Mouse (Mus musculus): Measurements from ENCODE around the gene Negr1. TPM values are rescaled to one million over a fixed set of nuclear protein-coding genes. Genes with fewer than 3 reads are reported as not detected.

Gene Negr1
- polyA plus RNA-seq, 1 experiment from 2014 or later, result 5.9 TPM

GRCm38 (mm10) chr3:156560766-156561165 lies 828 bp upstream of the Negr1 start:
- Histone ChIP-seq H3K36me3 (ENCODE audit: insufficient read depth, low read length) (no peaks in the 10 kb centered on the region), H3K9ac (ENCODE audit: low read depth, low read length) (peak overlapping the region; percentile 44; the same call in 1 of the 2 replicates), H3K4me2 (ENCODE audit: low read length) (peak overlapping the region; percentile 64), H3K27ac (0 out of 2 replicates have a peak overlapping the region, but pooled peaks have one; percentile 39), H3K9me3 (replicated peaks; ENCODE audit: low read length) (no peaks in the 10 kb centered on the region), H3K27me3 (ENCODE audit: insufficient read depth, low read length) (no peaks in the 10 kb centered on the region), H3K4me3 (replicated peaks; ENCODE audit: low read depth, low read length) (peak overlapping the region; percentile 60), H3K4me1 (replicated peaks; ENCODE audit: insufficient read depth, low read length) (peaks cover 5% of the 10 kb centered on the region; the same call in 1 of the 2 replicates)
- WGBS, result under 1% methylated on average over 26 of the region's 27 CpGs
- DNase-seq (ENCODE audit: low spot score) (peak; percentile 93), ATAC-seq (replicated peaks; ENCODE audit: low FRiP score, low read depth) (peak; percentile 84)
- no peak for TF ChIP-seq CTCF (IDR thresholded peaks at IDR 0.05; ENCODE audit: low read depth)

DNA sequence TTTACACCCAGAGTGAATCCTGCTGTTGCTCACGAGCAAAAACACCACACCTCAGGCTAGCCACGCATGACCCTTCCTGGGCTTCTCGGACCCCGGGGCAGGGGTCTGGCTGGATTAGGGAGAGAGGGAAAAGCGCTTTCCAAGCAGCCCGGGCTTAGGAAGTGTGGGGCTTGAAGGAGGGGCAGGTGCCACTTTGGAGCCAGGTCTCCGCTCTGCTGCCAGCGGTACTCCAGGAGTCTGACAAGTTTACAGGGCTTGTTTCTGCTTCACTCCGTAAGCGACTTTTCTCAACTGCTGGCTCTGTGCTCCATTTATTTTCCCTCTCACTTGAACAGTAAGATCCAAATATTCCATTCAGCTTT lies 811 bp downstream of the Negr1 start:
- Histone ChIP-seq H3K4me2 (ENCODE audit: low read length) (peak overlapping the region; percentile 64), H3K9ac (ENCODE audit: low read depth, low read length) (0 out of 2 replicates have a peak overlapping the region, but pooled peaks have one; percentile 46), H3K9me3 (replicated peaks; ENCODE audit: low read length) (no peaks in the 10 kb centered on the region), H3K4me3 (replicated peaks; ENCODE audit: low read depth, low read length) (peak overlapping the region; percentile 60), H3K4me1 (replicated peaks; ENCODE audit: insufficient read depth, low read length) (peaks cover 5% of the 10 kb centered on the region; the same call in 1 of the 2 replicates), H3K27ac (no peak overlapping the region), H3K36me3 (ENCODE audit: insufficient read depth, low read length) (no peaks in the 10 kb centered on the region), H3K27me3 (ENCODE audit: insufficient read depth, low read length) (no peaks in the 10 kb centered on the region)
- DNase-seq (ENCODE audit: low spot score) (no peak), ATAC-seq (replicated peaks; ENCODE audit: low FRiP score, low read depth) (no peak)
- 0% methylated on average over 10 of the region's 10 CpGs for WGBS
- TF ChIP-seq CTCF (IDR thresholded peaks at IDR 0.05; ENCODE audit: low read depth), result no peak

- H3K9me3 ChIP-seq (replicated peaks; ENCODE audit: low read length), result no peaks in the 10 kb centered on the region
- H3K4me3 ChIP-seq (replicated peaks; ENCODE audit: low read depth, low read length), result peak overlapping the region; percentile 60; the same call in 1 of the 2 replicates
- H3K4me1 ChIP-seq (replicated peaks; ENCODE audit: insufficient read depth, low read length), result peaks cover 5% of the 10 kb centered on the region; the same call in 1 of the 2 replicates
- peak; percentile 76 for DNase-seq (ENCODE audit: low spot score)
- no peaks in the 10 kb centered on the region for H3K36me3 ChIP-seq (ENCODE audit: insufficient read depth, low read length)
- WGBS, result 3% methylated on average over 2 of the region's 2 CpGs
- no peak for TF ChIP-seq CTCF (IDR thresholded peaks at IDR 0.05; ENCODE audit: low read depth)
- H3K27me3 ChIP-seq (ENCODE audit: insufficient read depth, low read length), result no peaks in the 10 kb centered on the region
- no peak overlapping the region for H3K27ac ChIP-seq
- peak overlapping the region; percentile 64 for H3K4me2 ChIP-seq (ENCODE audit: low read length)
- H3K9ac ChIP-seq (ENCODE audit: low read depth, low read length), result no peak overlapping the region
- peak; percentile 31 for ATAC-seq (replicated peaks; ENCODE audit: low FRiP score, low read depth)
Measured at GRCm38 (mm10) chr3:156562796-156563195, 1.2 kb downstream of the Negr1 start.

DNA sequence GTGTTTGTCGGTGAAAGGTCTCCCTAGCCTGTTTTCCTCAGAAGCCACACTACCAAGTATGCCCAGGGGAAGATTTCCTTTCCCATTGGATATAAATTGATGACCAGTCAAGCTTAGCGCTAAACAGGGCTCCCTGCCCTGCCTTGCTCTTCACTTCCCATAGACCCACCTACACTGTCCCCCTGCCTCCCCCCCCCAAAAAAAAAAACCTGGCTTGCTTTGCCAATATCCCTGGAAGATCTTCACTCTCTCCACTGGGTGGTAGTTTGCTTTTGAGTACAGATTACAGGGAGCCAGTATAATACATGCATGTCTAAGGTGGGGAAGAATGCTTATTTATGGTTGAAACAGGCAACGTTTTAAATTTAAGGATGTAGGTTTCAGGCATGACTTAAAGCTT lies 1.8 kb downstream of the Negr1 start:
- 9% methylated on average over 3 of the region's 3 CpGs for WGBS
- Histone ChIP-seq H3K4me2 (ENCODE audit: low read length) (peak overlapping the region; percentile 64), H3K9ac (ENCODE audit: low read depth, low read length) (no peak overlapping the region), H3K9me3 (replicated peaks; ENCODE audit: low read length) (no peaks in the 10 kb centered on the region), H3K4me3 (replicated peaks; ENCODE audit: low read depth, low read length) (0 out of 2 replicates have a peak overlapping the region, but pooled peaks have one; percentile 60), H3K27me3 (ENCODE audit: insufficient read depth, low read length) (no peaks in the 10 kb centered on the region), H3K27ac (no peak overlapping the region), H3K4me1 (replicated peaks; ENCODE audit: insufficient read depth, low read length) (peaks cover 5% of the 10 kb centered on the region; the same call in 1 of the 2 replicates), H3K36me3 (ENCODE audit: insufficient read depth, low read length) (no peaks in the 10 kb centered on the region)
- peak; percentile 7; the same call in 1 of the 2 replicates for TF ChIP-seq CTCF (IDR thresholded peaks at IDR 0.05; ENCODE audit: low read depth)
- peak; percentile 4; the same call in 1 of the 2 replicates for ATAC-seq (replicated peaks; ENCODE audit: low FRiP score, low read depth)
- DNase-seq (ENCODE audit: low spot score), result peak; percentile 49

- no peaks in the 10 kb centered on the region for H3K4me1 ChIP-seq (replicated peaks; ENCODE audit: insufficient read depth, low read length)
- DNase-seq (ENCODE audit: low spot score) (no peak), ATAC-seq (replicated peaks; ENCODE audit: low FRiP score, low read depth) (no peak)
- H3K9ac ChIP-seq (ENCODE audit: low read depth, low read length), result no peak overlapping the region
- no peaks in the 10 kb centered on the region for H3K9me3 ChIP-seq (replicated peaks; ENCODE audit: low read length)
- no peak overlapping the region for H3K4me2 ChIP-seq (ENCODE audit: low read length)
- no peak overlapping the region for H3K4me3 ChIP-seq (replicated peaks; ENCODE audit: low read depth, low read length)
- no peaks in the 10 kb centered on the region for H3K36me3 ChIP-seq (ENCODE audit: insufficient read depth, low read length)
- 32% methylated on average over 2 of the region's 2 CpGs for WGBS
- no peaks in the 10 kb centered on the region for H3K27me3 ChIP-seq (ENCODE audit: insufficient read depth, low read length)
- no peak for TF ChIP-seq CTCF (IDR thresholded peaks at IDR 0.05; ENCODE audit: low read depth)
- H3K27ac ChIP-seq, result no peak overlapping the region
Measured at GRCm38 (mm10) chr3:156573465-156573864, 11.9 kb downstream of the Negr1 start.

- H3K27me3 ChIP-seq (ENCODE audit: insufficient read depth, low read length), result no peaks in the 10 kb centered on the region
- H3K4me3 ChIP-seq (replicated peaks; ENCODE audit: low read depth, low read length), result no peak overlapping the region
- H3K4me1 ChIP-seq (replicated peaks; ENCODE audit: insufficient read depth, low read length), result no peaks in the 10 kb centered on the region
- no peaks in the 10 kb centered on the region for H3K36me3 ChIP-seq (ENCODE audit: insufficient read depth, low read length)
- no peak overlapping the region for H3K9ac ChIP-seq (ENCODE audit: low read depth, low read length)
- no peak overlapping the region for H3K27ac ChIP-seq
- TF ChIP-seq CTCF (IDR thresholded peaks at IDR 0.05; ENCODE audit: low read depth), result peak; percentile 32; the same call in 1 of the 2 replicates
- no peaks in the 10 kb centered on the region for H3K9me3 ChIP-seq (replicated peaks; ENCODE audit: low read length)
- ATAC-seq (replicated peaks; ENCODE audit: low FRiP score, low read depth), result no peak
- 84% methylated on average over 1 of the region's 1 CpGs for WGBS
- no peak overlapping the region for H3K4me2 ChIP-seq (ENCODE audit: low read length)
- no peak for DNase-seq (ENCODE audit: low spot score)
Measured at GRCm38 (mm10) chr3:156576292-156576691, 14.7 kb downstream of the Negr1 start.

GRCm38 (mm10) chr3:156590612-156591011 lies 29.0 kb downstream of the Negr1 start:
- Histone ChIP-seq H3K9me3 (replicated peaks; ENCODE audit: low read length) (no peaks in the 10 kb centered on the region), H3K4me1 (replicated peaks; ENCODE audit: insufficient read depth, low read length) (no peaks in the 10 kb centered on the region), H3K27ac (no peak overlapping the region), H3K4me3 (replicated peaks; ENCODE audit: low read depth, low read length) (no peak overlapping the region), H3K4me2 (ENCODE audit: low read length) (no peak overlapping the region), H3K9ac (ENCODE audit: low read depth, low read length) (no peak overlapping the region), H3K36me3 (ENCODE audit: insufficient read depth, low read length) (no peaks in the 10 kb centered on the region), H3K27me3 (ENCODE audit: insufficient read depth, low read length) (no peaks in the 10 kb centered on the region)
- TF ChIP-seq CTCF (IDR thresholded peaks at IDR 0.05; ENCODE audit: low read depth), result no peak
- ATAC-seq (replicated peaks; ENCODE audit: low FRiP score, low read depth), result no peak
- WGBS, result 92% methylated on average over 4 of the region's 4 CpGs
- no peak for DNase-seq (ENCODE audit: low spot score)
